Mouse (Mus musculus): Measurements from ENCODE around the gene 4921536K21Rik. TPM values are rescaled to one million over a fixed set of nuclear protein-coding genes. Genes with fewer than 3 reads are reported as not detected.

The 4921536K21Rik gene
- 0.54 and 0.63 TPM in 2 replicates for polyA plus RNA-seq (2015; fragmentation: Nextera tagmentation; extraction: Ambion mirVana)

DNA sequence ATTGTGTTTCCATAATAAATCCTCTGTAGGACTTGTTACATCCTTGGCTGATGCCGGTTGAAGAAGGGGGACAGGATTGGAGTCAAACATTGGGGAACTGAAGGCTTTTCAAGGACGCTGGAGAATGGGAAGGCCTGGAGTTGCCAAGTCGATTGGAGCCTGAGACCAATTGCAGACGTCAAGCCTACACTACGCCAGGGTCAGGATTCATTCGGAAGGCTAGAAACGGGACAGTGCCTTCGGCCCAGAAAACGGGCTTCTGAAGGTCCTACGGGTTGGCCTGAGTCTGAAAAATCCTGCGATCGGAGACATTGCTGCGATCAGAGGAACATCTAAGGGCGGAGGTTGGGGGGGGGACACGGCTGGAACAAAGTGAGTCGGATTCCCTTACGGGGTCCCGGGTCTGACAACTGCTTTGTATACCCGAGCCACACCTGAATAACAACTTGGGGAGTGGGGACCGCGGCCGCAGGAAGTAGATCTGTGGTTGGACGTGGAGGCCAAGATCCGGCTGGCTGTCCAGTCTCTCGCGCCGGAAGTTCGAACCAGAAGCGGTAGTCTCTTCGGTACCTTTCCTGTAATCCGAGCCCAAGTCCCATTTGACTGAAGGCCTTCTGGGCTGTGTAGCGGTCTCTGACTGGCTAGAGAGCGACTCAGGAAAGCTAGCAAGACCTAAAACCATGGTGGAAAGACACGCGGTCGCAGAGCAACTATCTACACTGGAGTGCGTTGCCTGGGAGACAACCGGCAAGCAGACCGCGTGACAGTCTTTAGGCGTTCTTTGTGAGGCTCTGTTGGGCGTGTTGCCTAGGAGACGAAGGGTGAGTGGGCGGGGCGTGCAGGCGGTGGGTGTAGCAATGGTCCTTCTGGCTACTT, at the start of gene 4921536K21Rik, which contains the start of gene Dusp18:
Gene 4921536K21Rik (minus strand): TSS at position 693 of the 876 bp plus-strand sequence.
Gene Dusp18 (plus strand): TSS at position 835 of the 876 bp plus-strand sequence.
- Histone ChIP-seq H3K4me1 (replicated peaks; ENCODE audit: control insufficient read depth, insufficient read depth, low read length) (peaks cover 9% of the 10 kb centered on the region), H3K9ac (replicated peaks; ENCODE audit: low read depth, low read length) (peak within 1 kb of the TSS; percentile 77), H3K27me3 (replicated peaks; ENCODE audit: control insufficient read depth, insufficient read depth, low read length) (no peaks in the 10 kb centered on the region), H3K27ac (ENCODE audit: low read length) (peak within 1 kb of the TSS; percentile 79), H3K4me3 (replicated peaks; ENCODE audit: low read length) (peak within 1 kb of the TSS; percentile 61), H3K36me3 (ENCODE audit: control insufficient read depth, insufficient read depth) (peaks cover 4% of the 10 kb centered on the region; the same call in 1 of the 2 replicates), H3K9me3 (ENCODE audit: control insufficient read depth, low read length) (no peaks in the 10 kb centered on the region), H3K4me2 (ENCODE audit: low read length) (peak within 1 kb of the TSS; percentile 84)
- peak; percentile 99 for ATAC-seq
- 2% methylated on average over 46 of the region's 46 CpGs for WGBS

DNA sequence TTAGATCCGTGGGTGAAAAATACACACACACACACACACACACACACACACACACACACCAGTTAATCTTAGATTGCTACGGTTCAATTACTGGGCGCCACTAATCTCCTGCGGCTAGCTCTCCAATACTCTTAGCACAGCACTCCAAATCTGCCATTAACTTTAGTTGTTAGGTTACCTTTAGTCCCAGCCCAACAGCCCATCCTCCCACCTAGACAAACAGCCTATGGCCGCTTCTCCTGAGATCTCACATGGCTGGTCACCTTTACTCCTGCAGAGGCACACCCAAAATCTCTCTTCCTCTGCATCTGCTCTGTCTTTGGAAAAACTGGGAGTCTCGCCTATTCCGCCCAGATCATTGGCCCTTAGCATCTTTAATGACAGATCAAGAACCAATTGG, 46.5 kb upstream of the 4921536K21Rik start:
- peaks cover 7% of the 10 kb centered on the region; the same call in 1 of the 2 replicates for H3K27me3 ChIP-seq (replicated peaks; ENCODE audit: control insufficient read depth, insufficient read depth, low read length)
- ATAC-seq: no peak
- H3K9me3 ChIP-seq (ENCODE audit: control insufficient read depth, low read length): no peaks in the 10 kb centered on the region
- H3K4me2 ChIP-seq (ENCODE audit: low read length): no peak overlapping the region
- peaks cover under 1% of the 10 kb centered on the region for H3K4me1 ChIP-seq (replicated peaks; ENCODE audit: control insufficient read depth, insufficient read depth, low read length)
- no peak overlapping the region for H3K9ac ChIP-seq (replicated peaks; ENCODE audit: low read depth, low read length)
- H3K4me3 ChIP-seq (replicated peaks; ENCODE audit: low read length): no peak overlapping the region
- no peak overlapping the region for H3K27ac ChIP-seq (ENCODE audit: low read length)
- 88% methylated on average over 7 of the region's 7 CpGs for WGBS
- no peaks in the 10 kb centered on the region for H3K36me3 ChIP-seq (ENCODE audit: control insufficient read depth, insufficient read depth)

DNA sequence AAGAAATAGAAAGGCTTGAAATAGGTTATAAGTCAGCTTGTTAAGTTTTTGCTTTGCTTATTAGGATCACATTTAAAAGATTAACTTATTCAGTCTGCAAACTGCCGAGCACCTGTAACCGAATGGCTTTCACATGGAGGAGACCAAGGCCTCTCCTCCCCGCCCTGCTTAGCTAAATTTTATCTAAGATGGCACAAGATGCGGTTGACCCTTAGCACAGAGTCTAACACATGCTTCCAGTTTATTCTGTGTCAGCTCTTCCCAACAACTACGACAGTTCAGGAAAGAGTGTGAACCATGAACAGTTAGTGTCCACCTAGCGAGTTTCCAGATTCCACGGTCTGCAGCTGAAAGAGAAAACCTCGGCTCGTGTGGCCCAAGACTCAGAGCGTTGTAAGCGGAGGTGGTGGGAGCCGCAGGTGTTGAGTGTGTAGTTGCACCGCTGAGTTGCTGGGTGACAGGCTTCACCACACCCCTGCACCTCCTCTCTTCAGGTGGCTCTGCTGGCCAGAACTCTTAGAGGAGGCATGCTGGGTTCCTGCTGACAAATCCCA, 42.5 kb upstream of the 4921536K21Rik start:
- 0 out of 2 replicates have a peak, but pooled peaks cover 7% of the 10 kb centered on the region for H3K27me3 ChIP-seq (replicated peaks; ENCODE audit: control insufficient read depth, insufficient read depth, low read length)
- no peak for ATAC-seq
- no peaks in the 10 kb centered on the region for H3K36me3 ChIP-seq (ENCODE audit: control insufficient read depth, insufficient read depth)
- no peak overlapping the region for H3K27ac ChIP-seq (ENCODE audit: low read length)
- H3K4me3 ChIP-seq (replicated peaks; ENCODE audit: low read length): no peak overlapping the region
- H3K9ac ChIP-seq (replicated peaks; ENCODE audit: low read depth, low read length): no peak overlapping the region
- 85% methylated on average over 13 of the region's 13 CpGs for WGBS
- no peaks in the 10 kb centered on the region for H3K9me3 ChIP-seq (ENCODE audit: control insufficient read depth, low read length)
- H3K4me2 ChIP-seq (ENCODE audit: low read length): no peak overlapping the region
- peaks cover 7% of the 10 kb centered on the region for H3K4me1 ChIP-seq (replicated peaks; ENCODE audit: control insufficient read depth, insufficient read depth, low read length)

DNA sequence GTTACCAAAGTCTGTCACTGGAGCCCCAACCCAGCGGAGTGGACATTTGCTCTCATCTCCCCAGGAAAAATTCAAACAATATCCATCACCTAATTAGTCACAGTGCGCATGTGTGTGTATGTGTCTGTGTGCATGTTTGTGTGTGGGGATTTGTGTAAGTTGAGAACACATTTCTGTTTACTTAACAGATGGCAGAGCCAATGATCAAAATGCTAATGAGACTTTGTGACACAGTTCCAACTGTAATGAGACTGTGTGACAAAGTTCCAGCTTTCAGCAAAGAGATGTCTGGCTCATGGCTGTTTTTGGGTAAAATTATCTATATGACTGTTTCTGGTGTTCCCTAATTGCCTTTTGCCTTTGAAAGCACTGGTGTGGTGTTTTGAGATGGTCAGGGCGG, 41.4 kb upstream of the 4921536K21Rik start:
- H3K4me1 ChIP-seq (replicated peaks; ENCODE audit: control insufficient read depth, insufficient read depth, low read length): peaks cover 15% of the 10 kb centered on the region
- H3K9me3 ChIP-seq (ENCODE audit: control insufficient read depth, low read length): no peaks in the 10 kb centered on the region
- 0 out of 2 replicates have a peak, but pooled peaks cover 7% of the 10 kb centered on the region for H3K27me3 ChIP-seq (replicated peaks; ENCODE audit: control insufficient read depth, insufficient read depth, low read length)
- H3K36me3 ChIP-seq (ENCODE audit: control insufficient read depth, insufficient read depth): no peaks in the 10 kb centered on the region
- 62% methylated on average over 3 of the region's 3 CpGs for WGBS
- H3K27ac ChIP-seq (ENCODE audit: low read length): peak overlapping the region; percentile 23; the same call in 1 of the 2 replicates
- H3K9ac ChIP-seq (replicated peaks; ENCODE audit: low read depth, low read length): no peak overlapping the region
- peak; percentile 74 for ATAC-seq
- peak overlapping the region; percentile 23; the same call in 1 of the 2 replicates for H3K4me2 ChIP-seq (ENCODE audit: low read length)
- H3K4me3 ChIP-seq (replicated peaks; ENCODE audit: low read length): no peak overlapping the region

DNA sequence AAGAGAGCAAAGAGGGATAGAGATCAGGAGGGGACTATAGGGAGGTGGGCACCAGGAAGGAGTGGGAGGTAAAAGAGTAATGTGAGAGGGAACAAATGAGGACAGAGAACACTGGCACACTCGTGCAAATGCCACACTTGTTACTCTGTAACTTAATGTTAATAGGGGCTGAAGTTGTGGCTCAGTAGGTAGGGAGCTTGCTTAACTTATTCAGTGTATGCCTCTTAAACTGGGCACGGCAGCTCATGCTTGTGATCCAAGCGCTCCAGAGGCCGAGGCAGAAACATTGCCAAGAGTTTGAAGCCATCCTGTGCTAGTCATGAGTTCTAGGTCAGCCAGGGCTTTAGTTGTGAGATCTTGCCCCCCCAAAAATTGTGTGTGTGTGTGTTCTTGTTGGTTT, 40.2 kb upstream of the 4921536K21Rik start:
- H3K4me3 ChIP-seq (replicated peaks; ENCODE audit: low read length): no peak overlapping the region
- WGBS: 65% methylated on average over 4 of the region's 4 CpGs
- H3K36me3 ChIP-seq (ENCODE audit: control insufficient read depth, insufficient read depth): no peaks in the 10 kb centered on the region
- H3K4me1 ChIP-seq (replicated peaks; ENCODE audit: control insufficient read depth, insufficient read depth, low read length): peaks cover 19% of the 10 kb centered on the region
- no peaks in the 10 kb centered on the region for H3K9me3 ChIP-seq (ENCODE audit: control insufficient read depth, low read length)
- H3K27me3 ChIP-seq (replicated peaks; ENCODE audit: control insufficient read depth, insufficient read depth, low read length): 0 out of 2 replicates have a peak, but pooled peaks cover 7% of the 10 kb centered on the region
- H3K4me2 ChIP-seq (ENCODE audit: low read length): no peak overlapping the region
- H3K27ac ChIP-seq (ENCODE audit: low read length): no peak overlapping the region
- ATAC-seq: no peak
- no peak overlapping the region for H3K9ac ChIP-seq (replicated peaks; ENCODE audit: low read depth, low read length)

DNA sequence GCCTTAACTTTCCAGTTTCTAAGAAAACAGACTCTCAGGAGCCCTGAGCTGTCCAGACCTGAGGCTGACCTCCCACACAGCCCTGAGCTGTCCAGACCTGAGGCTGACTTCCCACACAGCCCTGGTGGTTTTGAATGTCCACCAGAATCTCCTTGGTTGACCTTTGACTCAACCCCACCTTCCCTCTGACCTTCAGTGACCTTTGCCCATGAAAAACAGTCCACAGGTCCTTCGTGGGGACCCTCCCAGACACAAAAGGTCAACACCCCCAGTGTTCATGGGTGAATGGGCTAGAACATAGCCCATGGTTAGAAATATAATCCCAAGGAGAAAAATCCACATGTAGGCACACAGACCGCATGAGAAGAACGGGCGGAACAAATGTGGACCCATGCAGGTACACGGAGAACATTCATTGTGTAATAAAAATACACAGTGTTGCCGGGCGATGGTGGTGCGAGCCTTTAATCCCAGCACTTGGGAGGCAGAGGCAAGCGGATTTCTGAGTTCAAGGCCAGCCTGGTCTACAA, 38.9 kb upstream of the 4921536K21Rik start:
- Histone ChIP-seq H3K27ac (ENCODE audit: low read length) (no peak overlapping the region), H3K4me3 (replicated peaks; ENCODE audit: low read length) (no peak overlapping the region), H3K27me3 (replicated peaks; ENCODE audit: control insufficient read depth, insufficient read depth, low read length) (0 out of 2 replicates have a peak, but pooled peaks cover 5% of the 10 kb centered on the region), H3K9me3 (ENCODE audit: control insufficient read depth, low read length) (no peaks in the 10 kb centered on the region), H3K36me3 (ENCODE audit: control insufficient read depth, insufficient read depth) (no peaks in the 10 kb centered on the region), H3K4me2 (ENCODE audit: low read length) (no peak overlapping the region), H3K4me1 (replicated peaks; ENCODE audit: control insufficient read depth, insufficient read depth, low read length) (peaks cover 19% of the 10 kb centered on the region), H3K9ac (replicated peaks; ENCODE audit: low read depth, low read length) (no peak overlapping the region)
- ATAC-seq: no peak
- 94% methylated on average over 9 of the region's 9 CpGs for WGBS

DNA sequence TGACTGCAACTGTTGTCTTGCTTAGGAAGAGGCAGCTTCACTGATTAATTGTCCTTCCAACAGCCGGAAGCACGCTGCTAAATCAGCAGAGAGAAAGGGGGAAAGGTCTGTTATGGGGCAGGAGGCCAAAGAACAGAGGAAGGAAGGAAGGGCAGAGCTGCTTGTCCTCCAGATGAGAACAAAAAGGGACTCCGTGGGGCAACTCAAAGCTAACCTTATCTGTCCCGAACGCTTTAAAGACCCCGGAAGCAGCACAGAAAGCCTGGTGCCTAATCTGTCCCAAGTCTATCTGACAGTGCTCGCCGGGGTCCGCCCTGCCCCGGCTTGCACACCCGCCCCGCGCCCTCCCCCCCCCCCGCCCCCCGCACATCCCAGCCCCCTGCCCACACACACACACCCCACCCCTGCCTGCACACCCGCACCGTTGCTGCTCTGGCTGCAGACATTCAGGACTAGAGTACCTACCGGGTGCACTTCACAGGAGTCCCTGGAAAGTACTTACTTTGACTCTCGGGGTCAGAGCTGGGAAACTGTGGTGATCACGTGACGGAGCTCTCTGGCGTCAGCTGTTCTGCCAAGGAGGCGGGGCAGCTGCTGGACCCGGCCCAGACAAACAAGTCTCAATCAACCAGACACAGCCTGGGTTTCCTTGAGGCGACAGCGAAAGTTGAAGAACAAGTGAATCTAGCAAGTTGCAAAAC, 36.8 kb upstream of the 4921536K21Rik start, which contains the start of gene Tcn2:
Gene Tcn2 (minus strand): TSS at position 649 of the 701 bp plus-strand sequence.
- peak within 1 kb of the TSS; percentile 51 for H3K9ac ChIP-seq (replicated peaks; ENCODE audit: low read depth, low read length)
- H3K4me1 ChIP-seq (replicated peaks; ENCODE audit: control insufficient read depth, insufficient read depth, low read length): peaks cover 19% of the 10 kb centered on the region
- peak within 1 kb of the TSS; percentile 42 for H3K4me3 ChIP-seq (replicated peaks; ENCODE audit: low read length)
- no peaks in the 10 kb centered on the region for H3K36me3 ChIP-seq (ENCODE audit: control insufficient read depth, insufficient read depth)
- H3K4me2 ChIP-seq (ENCODE audit: low read length): peak within 1 kb of the TSS; percentile 49
- H3K27me3 ChIP-seq (replicated peaks; ENCODE audit: control insufficient read depth, insufficient read depth, low read length): 0 out of 2 replicates have a peak, but pooled peaks cover 3% of the 10 kb centered on the region
- no peaks in the 10 kb centered on the region for H3K9me3 ChIP-seq (ENCODE audit: control insufficient read depth, low read length)
- no peak within 1 kb of the TSS for H3K27ac ChIP-seq (ENCODE audit: low read length)
- WGBS: under 1% methylated on average over 23 of the region's 26 CpGs
- peak; percentile 60 for ATAC-seq

DNA sequence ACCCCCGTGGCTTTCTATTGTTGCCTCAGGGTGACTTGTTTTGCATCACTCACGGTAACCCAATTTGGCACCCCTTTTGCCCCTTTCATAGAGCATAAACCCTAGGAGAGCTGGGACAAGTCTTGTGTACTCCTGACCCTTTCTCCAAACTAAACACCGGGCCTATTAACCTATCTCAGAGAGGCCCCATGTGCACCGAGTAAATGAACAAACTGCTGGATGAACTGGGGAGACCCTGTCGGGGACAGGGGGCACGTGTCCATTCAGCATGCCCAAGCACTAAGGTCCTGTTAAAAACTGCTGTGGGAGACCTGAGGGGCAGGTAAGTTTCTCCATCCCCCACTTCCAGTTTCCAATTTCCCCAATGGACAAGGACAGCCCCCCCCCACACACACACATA, 36.0 kb upstream of the 4921536K21Rik start:
- no peak overlapping the region for H3K4me2 ChIP-seq (ENCODE audit: low read length)
- no peak overlapping the region for H3K9ac ChIP-seq (replicated peaks; ENCODE audit: low read depth, low read length)
- no peak for ATAC-seq
- 0 out of 2 replicates have a peak, but pooled peaks cover 3% of the 10 kb centered on the region for H3K27me3 ChIP-seq (replicated peaks; ENCODE audit: control insufficient read depth, insufficient read depth, low read length)
- 25% methylated on average over 6 of the region's 6 CpGs for WGBS
- no peaks in the 10 kb centered on the region for H3K9me3 ChIP-seq (ENCODE audit: control insufficient read depth, low read length)
- H3K36me3 ChIP-seq (ENCODE audit: control insufficient read depth, insufficient read depth): no peaks in the 10 kb centered on the region
- peaks cover 14% of the 10 kb centered on the region for H3K4me1 ChIP-seq (replicated peaks; ENCODE audit: control insufficient read depth, insufficient read depth, low read length)
- H3K4me3 ChIP-seq (replicated peaks; ENCODE audit: low read length): no peak overlapping the region
- H3K27ac ChIP-seq (ENCODE audit: low read length): no peak overlapping the region

Data from forebrain, embryonic 16.5 days (tissue).